Mouse (Mus musculus) kidney, postnatal 14 days (tissue): Measurements from ENCODE around the gene Stox2.

Experiments
- DNase-seq: peaks from one replicate; pipeline ENCODE4 v3.0.0; 2022; ENCODE audit warnings: mixed read lengths

The Stox2 gene

GRCm38 (mm10) chr8:47404852-47405251 is 41.3 kb downstream of the Stox2 start:
- DNase-seq, result no peak

- DNase-seq, result no peak
Observed at GRCm38 (mm10) chr8:47392927-47393326, 53.2 kb downstream of the Stox2 start.

GRCm38 (mm10) chr8:47392290-47392689 is 53.9 kb downstream of the Stox2 start:
- peak; percentile 60 for DNase-seq

- DNase-seq, result no peak
Observed at GRCm38 (mm10) chr8:47391844-47392243, 54.3 kb downstream of the Stox2 start.

- DNase-seq, result peak; percentile 30
Observed at GRCm38 (mm10) chr8:47389430-47389829, 56.7 kb downstream of the Stox2 start.

GRCm38 (mm10) chr8:47388171-47388570 is 58.0 kb downstream of the Stox2 start:
- peak; percentile 37 for DNase-seq

- no peak for DNase-seq
Observed at GRCm38 (mm10) chr8:47385810-47386209, 60.4 kb downstream of the Stox2 start.

- DNase-seq, result no peak
Observed at GRCm38 (mm10) chr8:47384151-47384550, 62.0 kb downstream of the Stox2 start.

- no peak for DNase-seq
Observed at GRCm38 (mm10) chr8:47383632-47384031, 62.5 kb downstream of the Stox2 start.

- peak; percentile 77 for DNase-seq
Observed at GRCm38 (mm10) chr8:47381216-47381615, 64.9 kb downstream of the Stox2 start.

GRCm38 (mm10) chr8:47380725-47381124 is 65.4 kb downstream of the Stox2 start:
- DNase-seq, result no peak

- peak; percentile 69 for DNase-seq
Observed at GRCm38 (mm10) chr8:47380075-47380474, 66.1 kb downstream of the Stox2 start.

GRCm38 (mm10) chr8:47376651-47377050 is 69.5 kb downstream of the Stox2 start:
- DNase-seq, result no peak

- DNase-seq, result no peak
Observed at GRCm38 (mm10) chr8:47373757-47374156, 72.4 kb downstream of the Stox2 start.

GRCm38 (mm10) chr8:47371539-47371938 is 74.6 kb downstream of the Stox2 start:
- DNase-seq, result no peak

- no peak for DNase-seq
Observed at GRCm38 (mm10) chr8:47371081-47371480, 75.1 kb downstream of the Stox2 start.

GRCm38 (mm10) chr8:47370421-47371080 is 75.6 kb downstream of the Stox2 start:
- DNase-seq, result peak; percentile 89

GRCm38 (mm10) chr8:47369949-47370348 is 76.2 kb downstream of the Stox2 start:
- no peak for DNase-seq

- no peak for DNase-seq
Observed at GRCm38 (mm10) chr8:47369044-47369769, 77.0 kb downstream of the Stox2 start.

GRCm38 (mm10) chr8:47367029-47367428 is 79.1 kb downstream of the Stox2 start:
- DNase-seq, result no peak

GRCm38 (mm10) chr8:47363271-47363670 is 82.9 kb downstream of the Stox2 start:
- DNase-seq, result peak; percentile 69

GRCm38 (mm10) chr8:47355340-47355906 is 90.7 kb downstream of the Stox2 start:
- DNase-seq, result no peak

- DNase-seq, result peak; percentile 83
Observed at GRCm38 (mm10) chr8:47354523-47355168, 91.5 kb downstream of the Stox2 start.
